Mouse (Mus musculus) cortical plate, adult 2 months (tissue): ENCODE data around the gene Abt1.

Source experiments
- CTCF ChIP-seq: fragments of 200-500 bp; IDR thresholded peaks from 2 replicates; pipeline ENCODE4 v1.5.1; 2011; ENCODE audit warnings: mild to moderate bottlenecking, control low read depth, low read length; ENCODE audit not compliant: insufficient read depth; ENCODE audit errors: extremely low read depth
- POLR2A ChIP-seq: fragments of 200-500 bp; IDR thresholded peaks from 2 replicates; pipeline ENCODE4 v1.6.1; 2011; ENCODE audit warnings: mild to moderate bottlenecking, low read length, control low read depth; ENCODE audit not compliant: insufficient read depth; ENCODE audit errors: extremely low read depth

DNA sequence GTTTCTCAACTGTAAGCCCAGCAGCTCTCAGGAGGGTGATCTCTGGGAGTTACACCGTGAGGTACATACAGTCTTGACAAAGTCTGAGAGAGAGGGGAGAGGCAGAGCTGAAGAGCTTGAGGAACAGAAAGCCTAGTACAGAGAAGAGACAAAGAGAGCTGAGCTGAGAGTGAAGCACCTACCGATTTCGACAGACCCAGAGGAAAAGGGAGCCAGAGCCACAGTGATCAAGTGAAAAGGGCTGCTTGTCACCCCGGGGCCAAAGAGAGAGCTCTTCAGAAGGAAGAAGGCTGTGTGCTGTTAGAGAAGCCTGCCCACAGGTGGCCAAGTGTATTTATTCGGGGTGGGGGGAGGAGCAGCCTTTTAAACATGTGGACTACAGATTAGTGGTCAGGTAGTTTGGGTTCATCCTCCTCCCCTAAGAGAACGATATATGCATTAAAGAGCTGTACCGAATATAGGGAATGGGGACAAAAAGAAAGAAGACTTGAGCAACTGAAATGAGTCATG is 42.0 kb upstream of the Abt1 start, which contains the start of gene Btn1a1:
- TF ChIP-seq CTCF (no peak), POLR2A (no peak)
